Mouse (Mus musculus): ENCODE data around the gene Hmga2.
"Not testable (repeated sequence)": the region's sequence is repeated elsewhere in the genome, so short reads cannot be mapped to it uniquely, and the experiment has no call there.

The Hmga2 gene

GRCm38 (mm10) chr10:120394740-120395139 is 81.5 kb downstream of the Hmga2 start:
- DNase-seq (ENCODE audit: low spot score in 2 of 2): no peak

- no peak for DNase-seq (ENCODE audit: low spot score in 2 of 2)
These were observed 84.1 kb downstream of the Hmga2 start for GRCm38 (mm10) chr10:120391971-120392716.

GRCm38 (mm10) chr10:120390912-120391835 is 85.1 kb downstream of the Hmga2 start:
- DNase-seq (ENCODE audit: low spot score in 2 of 2): no peak

GRCm38 (mm10) chr10:120389707-120390106 is 86.6 kb downstream of the Hmga2 start:
- no peak for DNase-seq (ENCODE audit: low spot score in 2 of 2)

GRCm38 (mm10) chr10:120388966-120389365 is 87.3 kb downstream of the Hmga2 start:
- no peak for DNase-seq (ENCODE audit: low spot score in 2 of 2)

- no peak for DNase-seq (ENCODE audit: low spot score in 2 of 2)
These were observed 87.8 kb downstream of the Hmga2 start for GRCm38 (mm10) chr10:120388400-120388871.

GRCm38 (mm10) chr10:120387105-120387504 is 89.2 kb downstream of the Hmga2 start:
- no peak for DNase-seq (ENCODE audit: low spot score in 2 of 2)

GRCm38 (mm10) chr10:120384797-120385600 is 91.3 kb downstream of the Hmga2 start:
- no peak for DNase-seq (ENCODE audit: low spot score in 2 of 2)

GRCm38 (mm10) chr10:120384040-120384439 is 92.2 kb downstream of the Hmga2 start:
- DNase-seq (ENCODE audit: low spot score in 2 of 2): no peak

GRCm38 (mm10) chr10:120377795-120378194 is 98.5 kb downstream of the Hmga2 start:
- DNase-seq (ENCODE audit: low spot score in 2 of 2): no peak

GRCm38 (mm10) chr10:120377327-120377752 is 98.9 kb downstream of the Hmga2 start:
- no peak for DNase-seq (ENCODE audit: low spot score in 2 of 2)

GRCm38 (mm10) chr10:120375438-120375837 is 100.8 kb downstream of the Hmga2 start:
- no peak for DNase-seq (ENCODE audit: low spot score in 2 of 2)

- no peak for DNase-seq (ENCODE audit: low spot score in 2 of 2)
These were observed 105.1 kb downstream of the Hmga2 start for GRCm38 (mm10) chr10:120371215-120371614.

GRCm38 (mm10) chr10:120369187-120369805 is 107.0 kb downstream of the Hmga2 start:
- DNase-seq (ENCODE audit: low spot score in 2 of 2): no peak

- not testable (repeated sequence) for DNase-seq (ENCODE audit: low spot score in 2 of 2)
These were observed 110.1 kb downstream of the Hmga2 start for GRCm38 (mm10) chr10:120366173-120366592.

GRCm38 (mm10) chr10:120365380-120366172 is 110.7 kb downstream of the Hmga2 start:
- DNase-seq (ENCODE audit: low spot score in 2 of 2): no peak

- DNase-seq (ENCODE audit: low spot score in 2 of 2): no peak
These were observed 112.2 kb downstream of the Hmga2 start for GRCm38 (mm10) chr10:120363983-120364582.

- DNase-seq (ENCODE audit: low spot score in 2 of 2): not testable (repeated sequence)
These were observed 112.8 kb downstream of the Hmga2 start for GRCm38 (mm10) chr10:120363298-120363982.

- no peak for DNase-seq (ENCODE audit: low spot score in 2 of 2)
These were observed 121.7 kb downstream of the Hmga2 start for GRCm38 (mm10) chr10:120354523-120355030.
